Mouse (Mus musculus): ENCODE data around the gene Exoc4.

- TF ChIP-seq CTCF (IDR thresholded peaks at IDR 0.05; ENCODE audit: borderline replicate concordance, insufficient read depth, low read depth, low read length) (no peak), POLR2A (IDR thresholded peaks at IDR 0.05; ENCODE audit: borderline replicate concordance, insufficient read depth, low read length) (no peak)
Observed at GRCm38 (mm10) chr6:33515391-33515790, 266.5 kb downstream of the Exoc4 start.
